Mouse (Mus musculus): ENCODE data around the gene Zcchc2.

Gene Zcchc2

GRCm38 (mm10) chr1:106072071-106072440 lies 81.8 kb downstream of the Zcchc2 start:
- DNase-seq (ENCODE audit: low spot score in 2 of 2): peak; percentile 41 to 42

- DNase-seq (ENCODE audit: low spot score in 2 of 2): no peak
Observed at GRCm38 (mm10) chr1:106073166-106073565, 83.0 kb downstream of the Zcchc2 start.

- DNase-seq (ENCODE audit: low spot score in 2 of 2): no peak
Observed at GRCm38 (mm10) chr1:106074141-106074540, 83.9 kb downstream of the Zcchc2 start.

DNA sequence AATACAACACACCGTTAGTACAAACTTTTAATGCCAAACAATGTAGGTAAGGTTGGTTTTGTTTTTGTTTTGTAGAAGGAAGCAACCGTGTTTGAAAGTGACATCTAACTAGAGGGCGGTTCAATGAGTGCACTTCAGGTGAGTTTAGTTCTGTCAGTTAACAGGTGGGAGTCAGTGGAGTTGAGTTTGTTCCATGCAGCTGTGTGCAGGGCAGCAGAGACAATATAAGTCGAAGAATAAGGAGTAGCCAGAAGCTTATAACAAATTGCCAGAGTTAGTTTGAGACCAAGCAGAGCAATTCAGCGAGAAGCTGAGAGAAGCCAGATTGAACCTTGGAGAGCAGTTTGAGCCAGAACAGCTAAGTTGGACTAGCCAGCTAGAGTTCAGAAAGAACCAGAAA lies 84.5 kb downstream of the Zcchc2 start:
- DNase-seq (ENCODE audit: low spot score in 2 of 2): no peak

DNA sequence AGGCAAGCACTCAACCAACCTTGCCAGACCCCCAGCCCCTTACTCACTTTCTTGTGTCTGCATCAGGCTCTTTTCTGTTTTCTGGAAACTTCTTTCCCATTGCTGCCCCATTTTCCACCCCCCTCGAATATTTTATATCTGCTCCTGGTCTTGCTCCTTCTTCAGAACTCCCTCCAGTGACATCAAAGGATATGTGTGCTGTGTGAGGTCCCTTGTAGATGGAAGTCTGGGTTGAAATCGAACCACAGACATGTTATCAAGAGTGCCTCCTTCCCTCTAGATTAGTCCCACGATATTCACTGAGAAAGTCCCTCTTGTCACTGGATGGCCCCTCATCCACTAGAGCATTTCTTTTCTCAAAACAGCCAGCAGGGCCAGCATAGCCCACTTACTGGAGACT lies 86.4 kb downstream of the Zcchc2 start:
- DNase-seq (ENCODE audit: low spot score in 2 of 2): no peak

DNA sequence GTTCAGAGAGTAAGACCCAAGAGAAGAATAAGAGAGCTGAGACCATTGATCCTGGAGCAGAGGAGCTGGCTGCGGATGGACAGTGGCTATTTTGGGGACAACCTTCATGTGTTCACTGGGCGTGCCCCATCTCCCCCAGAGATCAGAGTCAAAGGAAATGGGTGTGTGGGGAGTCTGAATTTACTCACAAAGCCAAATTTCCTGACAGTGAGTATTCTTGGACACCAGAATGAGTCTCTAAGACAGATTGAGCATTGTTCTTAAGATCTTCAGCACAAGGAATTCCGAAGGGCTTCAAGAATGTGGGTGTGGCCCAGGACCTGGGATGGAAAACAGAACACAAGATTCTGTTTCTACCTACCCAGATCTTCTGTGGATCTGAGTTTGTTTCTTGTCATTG lies 87.0 kb downstream of the Zcchc2 start:
- DNase-seq (ENCODE audit: low spot score in 2 of 2): no peak

Measured in right cerebral cortex, postnatal 10 days (tissue).